Mouse (Mus musculus): Measurements from ENCODE around the gene Tas1r2. TPM values are rescaled to one million over a fixed set of nuclear protein-coding genes. Genes with fewer than 3 reads are reported as not detected.
A peak's percentile ranks its signal among the peaks of the same experiment; 100 is the strongest.

Tas1r2 gene
- polyA plus RNA-seq, 1 experiment from 2014 or later = not detected

- Histone ChIP-seq H3K36me3 (peaks cover 47% of the 10 kb centered on the region), H3K9me3 (replicated peaks) (no peaks in the 10 kb centered on the region), H3K27ac (no peak overlapping the region), H3K27me3 (replicated peaks) (peaks cover 43% of the 10 kb centered on the region), H3K9ac (no peak overlapping the region), H3K4me2 (no peak overlapping the region), H3K4me3 (no peak overlapping the region), H3K4me1 (peaks cover 34% of the 10 kb centered on the region)
- 50% methylated on average over 12 of the region's 12 CpGs for WGBS (ENCODE audit: insufficient replicate concordance)
- ATAC-seq = no peak
Observed at GRCm38 (mm10) chr4:139640333-139640732, 13.0 kb upstream of the Tas1r2 start.

DNA sequence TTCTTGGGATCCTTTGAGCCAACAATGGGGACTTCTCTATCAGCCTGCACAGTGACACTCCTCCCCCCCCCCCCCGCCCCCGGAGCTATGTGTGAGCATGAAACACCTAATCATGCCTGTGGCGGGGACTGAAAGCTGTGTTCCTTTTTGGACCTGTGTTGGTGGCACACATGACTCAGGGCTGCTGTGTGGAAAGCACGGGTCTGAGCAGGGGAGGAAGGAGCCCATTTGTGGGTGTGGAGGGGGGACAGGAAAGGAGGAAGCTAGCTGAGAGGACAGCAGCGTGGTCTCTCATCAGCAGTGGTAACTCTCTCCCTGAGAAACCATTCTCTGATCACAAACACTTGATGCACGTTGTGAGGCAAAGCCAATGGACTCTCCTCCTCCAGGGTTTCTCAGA lies 12.6 kb upstream of the Tas1r2 start:
- no peak overlapping the region for H3K4me2 ChIP-seq

DNA sequence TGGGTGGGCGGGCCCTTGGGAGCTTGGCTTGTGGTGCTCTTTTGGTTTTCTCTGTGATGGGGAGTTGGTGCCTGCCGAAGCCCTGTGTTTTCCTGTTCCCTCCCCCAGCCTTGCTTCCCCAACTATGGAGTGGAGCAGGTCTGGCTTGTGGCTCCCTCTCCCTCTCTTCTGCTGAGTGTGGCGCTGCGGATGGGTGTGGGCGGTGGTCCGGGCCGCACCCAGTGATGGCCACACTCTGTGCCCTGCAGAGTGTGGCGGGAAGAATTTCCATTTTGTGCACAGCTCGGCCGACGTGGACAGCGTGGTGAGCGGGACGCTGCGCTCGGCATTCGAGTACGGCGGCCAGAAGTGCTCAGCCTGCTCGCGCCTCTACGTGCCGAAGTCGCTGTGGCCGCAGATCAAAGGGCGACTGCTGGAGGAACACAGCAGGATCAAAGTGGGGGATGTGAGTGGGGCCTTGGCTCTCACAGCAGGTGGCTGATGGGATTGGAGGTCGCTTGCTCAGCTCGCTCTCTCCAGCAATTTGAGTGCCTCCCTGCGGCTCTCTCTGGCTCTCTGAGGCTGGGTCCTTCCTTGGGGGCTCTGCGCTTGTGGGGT lies 11.4 kb upstream of the Tas1r2 start:
- Histone ChIP-seq H3K36me3 (peaks cover 56% of the 10 kb centered on the region), H3K4me3 (no peak overlapping the region), H3K27ac (no peak overlapping the region), H3K4me2 (peak overlapping the region; percentile 37), H3K4me1 (peaks cover 34% of the 10 kb centered on the region), H3K9me3 (replicated peaks) (no peaks in the 10 kb centered on the region), H3K27me3 (replicated peaks) (peaks cover 43% of the 10 kb centered on the region), H3K9ac (no peak overlapping the region)
- WGBS (ENCODE audit: insufficient replicate concordance) = 13% methylated on average over 29 of the region's 30 CpGs
- no peak for ATAC-seq

More for the DNA sequence above, 12.6 kb upstream of the Tas1r2 start:
- no peak for ATAC-seq
- no peak overlapping the region for H3K27ac ChIP-seq
- H3K27me3 ChIP-seq (replicated peaks) = peaks cover 43% of the 10 kb centered on the region
- peaks cover 34% of the 10 kb centered on the region for H3K4me1 ChIP-seq
- H3K9ac ChIP-seq = no peak overlapping the region
- WGBS (ENCODE audit: insufficient replicate concordance) = 13% methylated on average over 6 of the region's 6 CpGs
- H3K36me3 ChIP-seq = peaks cover 47% of the 10 kb centered on the region
- no peak overlapping the region for H3K4me3 ChIP-seq
- H3K9me3 ChIP-seq (replicated peaks) = no peaks in the 10 kb centered on the region

GRCm38 (mm10) chr4:139643972-139644371 lies 9.4 kb upstream of the Tas1r2 start:
- no peak; the same call in 1 of the 2 replicates for ATAC-seq
- peaks cover 28% of the 10 kb centered on the region for H3K4me1 ChIP-seq
- no peak overlapping the region for H3K27ac ChIP-seq
- no peak overlapping the region for H3K4me3 ChIP-seq
- H3K9ac ChIP-seq = no peak overlapping the region
- peaks cover 51% of the 10 kb centered on the region for H3K36me3 ChIP-seq
- no peak overlapping the region for H3K4me2 ChIP-seq
- H3K9me3 ChIP-seq (replicated peaks) = no peaks in the 10 kb centered on the region
- peaks cover 43% of the 10 kb centered on the region for H3K27me3 ChIP-seq (replicated peaks)
- 13% methylated on average over 9 of the region's 9 CpGs for WGBS (ENCODE audit: insufficient replicate concordance)

DNA sequence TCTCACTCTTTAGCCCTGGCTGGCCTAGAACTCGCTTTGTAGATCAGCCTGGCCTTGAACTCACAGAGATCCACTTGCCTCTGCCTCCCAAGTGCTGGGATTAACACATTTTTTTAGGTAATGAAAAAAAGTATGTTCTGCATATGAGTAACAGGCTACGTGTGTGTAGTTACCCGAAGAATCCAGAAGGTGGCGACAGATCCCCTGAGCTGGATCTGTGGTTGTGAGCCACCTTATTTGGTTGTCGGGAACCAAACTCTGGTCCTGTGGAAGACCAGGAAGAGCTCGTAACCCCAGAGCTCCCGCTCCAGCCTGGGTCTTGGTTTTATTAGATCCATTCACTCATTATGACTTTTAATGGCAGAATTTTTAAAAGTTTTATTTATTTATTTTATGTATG lies 6.4 kb upstream of the Tas1r2 start:
- no peak for ATAC-seq
- H3K36me3 ChIP-seq = peaks cover 49% of the 10 kb centered on the region
- no peaks in the 10 kb centered on the region for H3K4me1 ChIP-seq
- peaks cover 17% of the 10 kb centered on the region for H3K27me3 ChIP-seq (replicated peaks)
- no peak overlapping the region for H3K4me3 ChIP-seq
- H3K9ac ChIP-seq = no peak overlapping the region
- no peak overlapping the region for H3K4me2 ChIP-seq
- no peak overlapping the region for H3K27ac ChIP-seq
- no peaks in the 10 kb centered on the region for H3K9me3 ChIP-seq (replicated peaks)
- WGBS (ENCODE audit: insufficient replicate concordance) = 66% methylated on average over 7 of the region's 7 CpGs

- no peaks in the 10 kb centered on the region for H3K9me3 ChIP-seq (replicated peaks)
- no peaks in the 10 kb centered on the region for H3K4me1 ChIP-seq
- H3K4me3 ChIP-seq = no peak overlapping the region
- H3K9ac ChIP-seq = no peak overlapping the region
- 66% methylated on average over 15 of the region's 15 CpGs for WGBS (ENCODE audit: insufficient replicate concordance)
- no peaks in the 10 kb centered on the region; the same call in 1 of the 2 replicates for H3K27me3 ChIP-seq (replicated peaks)
- no peak for ATAC-seq
- no peak overlapping the region for H3K4me2 ChIP-seq
- no peak overlapping the region for H3K27ac ChIP-seq
- peaks cover 30% of the 10 kb centered on the region for H3K36me3 ChIP-seq
Observed at GRCm38 (mm10) chr4:139650086-139650743, 3.1 kb upstream of the Tas1r2 start.

DNA sequence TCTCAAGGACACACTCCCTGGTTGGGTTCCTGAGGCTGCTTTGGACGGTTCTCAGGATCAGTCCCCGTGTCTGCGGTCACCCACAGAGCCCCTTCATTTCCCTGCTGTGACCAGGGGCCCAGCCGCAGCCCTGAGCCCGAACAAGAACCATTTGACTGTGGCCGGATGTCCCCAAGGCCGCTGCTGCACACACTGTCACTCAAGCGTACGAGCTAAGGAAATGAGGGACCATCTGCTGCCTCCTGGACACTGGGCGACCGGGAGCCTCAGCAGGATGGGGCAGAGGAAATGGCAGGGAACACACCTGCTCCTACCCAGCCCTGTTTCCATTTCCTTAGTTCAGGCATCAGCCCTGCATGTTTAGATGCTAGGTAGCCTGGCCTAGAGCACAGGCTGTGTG lies 2.4 kb upstream of the Tas1r2 start:
- no peaks in the 10 kb centered on the region for H3K9me3 ChIP-seq (replicated peaks)
- no peak overlapping the region for H3K4me2 ChIP-seq
- no peaks in the 10 kb centered on the region; the same call in 1 of the 2 replicates for H3K27me3 ChIP-seq (replicated peaks)
- H3K9ac ChIP-seq = no peak overlapping the region
- no peaks in the 10 kb centered on the region for H3K4me1 ChIP-seq
- ATAC-seq = no peak
- H3K4me3 ChIP-seq = no peak overlapping the region
- H3K27ac ChIP-seq = no peak overlapping the region
- peaks cover 23% of the 10 kb centered on the region for H3K36me3 ChIP-seq
- WGBS (ENCODE audit: insufficient replicate concordance) = 54% methylated on average over 11 of the region's 11 CpGs

GRCm38 (mm10) chr4:139661897-139662296 lies 8.6 kb downstream of the Tas1r2 start:
- Histone ChIP-seq H3K36me3 (no peaks in the 10 kb centered on the region), H3K27me3 (replicated peaks) (no peaks in the 10 kb centered on the region), H3K9ac (no peak overlapping the region), H3K4me1 (no peaks in the 10 kb centered on the region), H3K9me3 (replicated peaks) (peaks cover 10% of the 10 kb centered on the region; the same call in 1 of the 2 replicates), H3K4me2 (no peak overlapping the region), H3K27ac (no peak overlapping the region), H3K4me3 (no peak overlapping the region)
- WGBS (ENCODE audit: insufficient replicate concordance) = 79% methylated on average over 14 of the region's 14 CpGs
- no peak for ATAC-seq

GRCm38 (mm10) chr4:139667632-139668031 lies 14.3 kb downstream of the Tas1r2 start:
- no peak for ATAC-seq
- H3K4me2 ChIP-seq = no peak overlapping the region
- H3K36me3 ChIP-seq = no peaks in the 10 kb centered on the region
- no peaks in the 10 kb centered on the region for H3K4me1 ChIP-seq
- 0 out of 2 replicates have a peak, but pooled peaks cover 3% of the 10 kb centered on the region for H3K9me3 ChIP-seq (replicated peaks)
- H3K4me3 ChIP-seq = no peak overlapping the region
- H3K27ac ChIP-seq = no peak overlapping the region
- H3K9ac ChIP-seq = no peak overlapping the region
- H3K27me3 ChIP-seq (replicated peaks) = no peaks in the 10 kb centered on the region
- 65% methylated on average over 6 of the region's 6 CpGs for WGBS (ENCODE audit: insufficient replicate concordance)

DNA sequence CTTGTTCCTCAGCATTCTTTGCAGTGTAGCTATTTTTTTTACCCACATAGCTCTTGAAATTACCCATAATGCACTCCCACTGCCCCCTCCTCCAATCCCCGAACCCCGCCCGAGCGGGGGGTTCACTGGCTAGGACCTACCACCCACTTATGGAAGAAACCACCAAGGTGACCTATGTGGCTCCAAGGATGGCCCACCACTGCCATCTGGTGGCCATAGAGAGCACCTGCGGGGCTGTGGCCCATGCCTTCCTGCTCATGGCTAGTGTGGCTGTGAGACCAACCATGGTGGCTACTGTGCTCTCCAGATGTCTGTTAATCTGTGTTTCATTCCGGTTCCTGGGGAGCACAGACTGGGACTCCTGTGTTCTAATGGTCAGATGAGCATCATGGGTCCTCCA lies 16.5 kb downstream of the Tas1r2 start:
- no peak overlapping the region for H3K4me2 ChIP-seq
- H3K9ac ChIP-seq = no peak overlapping the region
- 0 out of 2 replicates have a peak, but pooled peaks cover 3% of the 10 kb centered on the region for H3K9me3 ChIP-seq (replicated peaks)
- H3K27ac ChIP-seq = no peak overlapping the region
- 12% methylated on average over 6 of the region's 6 CpGs for whole genome bisulfite sequencing (ENCODE audit: insufficient replicate concordance)
- H3K4me1 ChIP-seq = no peaks in the 10 kb centered on the region
- H3K36me3 ChIP-seq = no peaks in the 10 kb centered on the region
- ATAC-seq = no peak
- no peak overlapping the region for H3K4me3 ChIP-seq
- H3K27me3 ChIP-seq (replicated peaks) = no peaks in the 10 kb centered on the region; the same call in 1 of the 2 replicates

DNA sequence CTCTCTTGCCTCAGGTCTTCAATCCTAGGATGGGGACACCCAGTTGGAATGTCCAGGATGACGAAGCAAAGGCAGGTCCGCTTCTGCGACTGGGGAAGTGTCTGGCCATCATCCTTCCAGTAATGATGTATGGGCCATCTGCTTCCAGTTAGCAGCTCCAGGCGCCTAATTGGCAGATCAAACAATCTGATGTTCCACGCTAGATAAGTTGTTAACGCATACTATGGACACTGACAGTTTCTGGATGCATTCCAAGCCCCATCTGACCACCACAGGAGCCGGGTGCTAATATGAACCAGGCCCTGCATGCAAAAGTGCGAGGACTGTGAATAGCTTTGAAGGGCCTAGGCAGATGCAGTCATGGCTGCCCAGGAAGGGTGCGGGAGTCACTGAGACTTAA lies 22.4 kb downstream of the Tas1r2 start:
- Histone ChIP-seq H3K27me3 (replicated peaks) (no peaks in the 10 kb centered on the region; the same call in none of the 2 replicates), H3K27ac (no peak overlapping the region), H3K4me1 (no peaks in the 10 kb centered on the region), H3K4me3 (no peak overlapping the region), H3K9me3 (replicated peaks) (0 out of 2 replicates have a peak, but pooled peaks cover 3% of the 10 kb centered on the region), H3K9ac (no peak overlapping the region), H3K36me3 (no peaks in the 10 kb centered on the region), H3K4me2 (no peak overlapping the region)
- no peak for ATAC-seq
- 47% methylated on average over 9 of the region's 9 CpGs for WGBS (ENCODE audit: insufficient replicate concordance)

DNA sequence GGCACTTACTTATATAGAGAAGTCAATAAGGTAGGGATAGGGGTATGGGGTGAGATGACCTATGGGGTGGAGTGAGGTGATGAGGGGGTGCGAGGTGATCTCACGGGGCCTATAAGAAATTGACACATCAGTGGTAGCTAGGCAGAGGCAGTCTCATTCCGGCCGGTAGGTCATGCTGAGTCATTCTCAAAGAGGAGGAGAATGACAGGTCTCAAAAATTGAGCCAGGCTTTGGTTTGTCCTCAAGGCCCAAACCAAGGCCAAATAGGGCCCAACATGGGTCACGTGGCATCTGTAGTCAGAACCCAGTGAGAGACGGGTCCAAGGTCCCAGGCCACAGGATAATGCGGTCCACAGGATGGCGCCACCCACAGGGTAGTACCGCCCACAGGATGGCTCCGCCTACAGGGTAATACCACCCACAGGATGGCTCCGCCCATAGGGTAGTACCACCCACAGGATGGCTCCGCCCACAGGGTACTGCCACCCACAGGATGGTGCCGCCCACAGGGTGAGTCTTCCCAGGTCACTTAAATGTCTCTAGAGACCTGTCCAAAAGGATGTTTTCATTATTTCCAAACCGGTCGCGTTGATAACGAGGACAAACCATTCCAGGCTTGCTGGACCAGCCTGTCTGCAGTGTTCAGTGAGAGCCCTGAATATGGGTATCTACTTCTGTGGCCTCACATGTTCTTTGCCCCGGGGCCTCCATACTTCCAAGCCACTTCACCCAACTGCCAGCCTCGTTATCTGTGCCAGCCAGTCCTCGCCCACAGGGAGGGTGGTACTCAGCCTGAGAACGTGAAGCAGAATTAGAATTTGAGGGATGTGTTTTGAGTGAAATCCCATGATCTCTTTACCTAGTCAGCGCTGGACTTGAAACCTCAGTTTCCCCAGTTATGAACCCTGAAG lies 30.6 kb downstream of the Tas1r2 start:
- H3K27me3 ChIP-seq (replicated peaks) = no peaks in the 10 kb centered on the region
- H3K4me1 ChIP-seq = no peaks in the 10 kb centered on the region
- WGBS (ENCODE audit: insufficient replicate concordance) = 65% methylated on average over 22 of the region's 22 CpGs
- no peak overlapping the region for H3K4me3 ChIP-seq
- no peaks in the 10 kb centered on the region for H3K36me3 ChIP-seq
- H3K9me3 ChIP-seq (replicated peaks) = peaks cover 20% of the 10 kb centered on the region
- H3K9ac ChIP-seq = no peak overlapping the region
- no peak; the same call in 1 of the 2 replicates for ATAC-seq
- no peak overlapping the region for H3K4me2 ChIP-seq
- no peak overlapping the region for H3K27ac ChIP-seq

All from liver, embryonic 12.5 days (tissue).